Mouse (Mus musculus): ENCODE measurements around the gene Krt10. TPM values are rescaled to one million over a fixed set of nuclear protein-coding genes. Genes with fewer than 3 reads are reported as not detected.

The Krt10 gene
- polyA plus RNA-seq, 1 experiment, result 3.1 TPM

GRCm38 (mm10) chr11:99379568-99379967 is 9.6 kb downstream of the Krt10 start:
- Histone ChIP-seq H3K36me3 (ENCODE audit: control insufficient read depth, insufficient read depth, low read length) (no peaks in the 10 kb centered on the region), H3K27ac (ENCODE audit: insufficient read depth, low read depth, low read length) (no peak overlapping the region), H3K27me3 (replicated peaks; ENCODE audit: control insufficient read depth, insufficient read depth, low read length) (no peaks in the 10 kb centered on the region), H3K4me1 (ENCODE audit: control insufficient read depth, insufficient read depth, low read length) (no peaks in the 10 kb centered on the region), H3K4me3 (ENCODE audit: insufficient read depth, low read depth, low read length) (no peak overlapping the region)
- 16% methylated on average over 5 of the region's 5 CpGs for WGBS
- peak; percentile 73 for DNase-seq
- TF ChIP-seq POLR2A (IDR thresholded peaks at IDR 0.05; ENCODE audit: low read depth, low read length) (no peak), CTCF (conservative IDR thresholded peaks at IDR 0.05; ENCODE audit: insufficient read depth, insufficient read length, low read depth, low read length) (peak; percentile 91)

- 85% methylated on average over 13 of the region's 13 CpGs for WGBS
- TF ChIP-seq POLR2A (IDR thresholded peaks at IDR 0.05; ENCODE audit: low read depth, low read length) (no peak), CTCF (conservative IDR thresholded peaks at IDR 0.05; ENCODE audit: insufficient read depth, insufficient read length, low read depth, low read length) (no peak)
- no peaks in the 10 kb centered on the region for H3K4me1 ChIP-seq (ENCODE audit: control insufficient read depth, insufficient read depth, low read length)
- DNase-seq, result no peak
- no peak within 1 kb of the TSS for H3K4me3 ChIP-seq (ENCODE audit: insufficient read depth, low read depth, low read length)
- no peaks in the 10 kb centered on the region for H3K27me3 ChIP-seq (replicated peaks; ENCODE audit: control insufficient read depth, insufficient read depth, low read length)
- H3K27ac ChIP-seq (ENCODE audit: insufficient read depth, low read depth, low read length), result no peak within 1 kb of the TSS
- H3K36me3 ChIP-seq (ENCODE audit: control insufficient read depth, insufficient read depth, low read length), result no peaks in the 10 kb centered on the region
Measured at GRCm38 (mm10) chr11:99374803-99375202, 14.4 kb downstream of the Krt10 start, which contains the start of gene Krt28. Gene Krt28, minus strand, starts transcription at chr11:99374903.

- no peaks in the 10 kb centered on the region for H3K36me3 ChIP-seq (ENCODE audit: control insufficient read depth, insufficient read depth, low read length)
- DNase-seq, result no peak
- no peak for TF ChIP-seq POLR2A (IDR thresholded peaks at IDR 0.05; ENCODE audit: low read depth, low read length)
- no peak for TF ChIP-seq CTCF (conservative IDR thresholded peaks at IDR 0.05; ENCODE audit: insufficient read depth, insufficient read length, low read depth, low read length)
- H3K27ac ChIP-seq (ENCODE audit: insufficient read depth, low read depth, low read length), result no peak overlapping the region
- no peak overlapping the region for H3K4me3 ChIP-seq (ENCODE audit: insufficient read depth, low read depth, low read length)
- 85% methylated on average over 8 of the region's 8 CpGs for WGBS
- no peaks in the 10 kb centered on the region for H3K27me3 ChIP-seq (replicated peaks; ENCODE audit: control insufficient read depth, insufficient read depth, low read length)
- H3K4me1 ChIP-seq (ENCODE audit: control insufficient read depth, insufficient read depth, low read length), result no peaks in the 10 kb centered on the region
Measured at GRCm38 (mm10) chr11:99369853-99370451, 19.2 kb downstream of the Krt10 start.

- Histone ChIP-seq H3K36me3 (ENCODE audit: control insufficient read depth, insufficient read depth, low read length) (no peaks in the 10 kb centered on the region), H3K4me1 (ENCODE audit: control insufficient read depth, insufficient read depth, low read length) (no peaks in the 10 kb centered on the region), H3K27me3 (replicated peaks; ENCODE audit: control insufficient read depth, insufficient read depth, low read length) (no peaks in the 10 kb centered on the region), H3K27ac (ENCODE audit: insufficient read depth, low read depth, low read length) (no peak overlapping the region), H3K4me3 (ENCODE audit: insufficient read depth, low read depth, low read length) (no peak overlapping the region)
- 13% methylated on average over 3 of the region's 3 CpGs for WGBS
- peak; percentile 7 for DNase-seq
- TF ChIP-seq CTCF (conservative IDR thresholded peaks at IDR 0.05; ENCODE audit: insufficient read depth, insufficient read length, low read depth, low read length), result peak; percentile 53
- TF ChIP-seq POLR2A (IDR thresholded peaks at IDR 0.05; ENCODE audit: low read depth, low read length), result no peak
Measured at GRCm38 (mm10) chr11:99369229-99369628, 19.9 kb downstream of the Krt10 start.

- Histone ChIP-seq H3K4me1 (ENCODE audit: control insufficient read depth, insufficient read depth, low read length) (no peaks in the 10 kb centered on the region), H3K4me3 (ENCODE audit: insufficient read depth, low read depth, low read length) (no peak overlapping the region), H3K36me3 (ENCODE audit: control insufficient read depth, insufficient read depth, low read length) (no peaks in the 10 kb centered on the region), H3K27me3 (replicated peaks; ENCODE audit: control insufficient read depth, insufficient read depth, low read length) (no peaks in the 10 kb centered on the region), H3K27ac (ENCODE audit: insufficient read depth, low read depth, low read length) (no peak overlapping the region)
- peak; percentile 36 for DNase-seq
- no peak for TF ChIP-seq POLR2A (IDR thresholded peaks at IDR 0.05; ENCODE audit: low read depth, low read length)
- TF ChIP-seq CTCF (conservative IDR thresholded peaks at IDR 0.05; ENCODE audit: insufficient read depth, insufficient read length, low read depth, low read length), result peak; percentile 35
- 32% methylated on average over 10 of the region's 10 CpGs for WGBS
Measured at GRCm38 (mm10) chr11:99366791-99367190, 22.4 kb downstream of the Krt10 start.

- H3K27ac ChIP-seq (ENCODE audit: insufficient read depth, low read depth, low read length), result no peak overlapping the region
- no peak for TF ChIP-seq POLR2A (IDR thresholded peaks at IDR 0.05; ENCODE audit: low read depth, low read length)
- TF ChIP-seq CTCF (conservative IDR thresholded peaks at IDR 0.05; ENCODE audit: insufficient read depth, insufficient read length, low read depth, low read length), result peak; percentile 57
Measured at GRCm38 (mm10) chr11:99364412-99364811, 24.8 kb downstream of the Krt10 start.

GRCm38 (mm10) chr11:99361423-99361822 is 27.7 kb downstream of the Krt10 start:
- Histone ChIP-seq H3K27me3 (replicated peaks; ENCODE audit: control insufficient read depth, insufficient read depth, low read length) (no peaks in the 10 kb centered on the region), H3K4me3 (ENCODE audit: insufficient read depth, low read depth, low read length) (no peak overlapping the region), H3K27ac (ENCODE audit: insufficient read depth, low read depth, low read length) (no peak overlapping the region), H3K36me3 (ENCODE audit: control insufficient read depth, insufficient read depth, low read length) (no peaks in the 10 kb centered on the region), H3K4me1 (ENCODE audit: control insufficient read depth, insufficient read depth, low read length) (no peaks in the 10 kb centered on the region)
- TF ChIP-seq POLR2A (IDR thresholded peaks at IDR 0.05; ENCODE audit: low read depth, low read length) (no peak), CTCF (conservative IDR thresholded peaks at IDR 0.05; ENCODE audit: insufficient read depth, insufficient read length, low read depth, low read length) (no peak)
- DNase-seq, result no peak
- 64% methylated on average over 8 of the region's 8 CpGs for WGBS

More at GRCm38 (mm10) chr11:99364412-99364811, 24.8 kb downstream of the Krt10 start:
- DNase-seq, result peak; percentile 17
- H3K4me3 ChIP-seq (ENCODE audit: insufficient read depth, low read depth, low read length), result no peak overlapping the region
- no peaks in the 10 kb centered on the region for H3K36me3 ChIP-seq (ENCODE audit: control insufficient read depth, insufficient read depth, low read length)
- WGBS, result 19% methylated on average over 9 of the region's 9 CpGs
- no peaks in the 10 kb centered on the region for H3K27me3 ChIP-seq (replicated peaks; ENCODE audit: control insufficient read depth, insufficient read depth, low read length)
- no peaks in the 10 kb centered on the region for H3K4me1 ChIP-seq (ENCODE audit: control insufficient read depth, insufficient read depth, low read length)

All from kidney, adult 2 months (tissue).